Mouse (Mus musculus) forebrain, embryonic 16.5 days (tissue): ENCODE measurements around the gene Uvssa. TPM values are rescaled to one million over a fixed set of nuclear protein-coding genes. Genes with fewer than 3 reads are reported as not detected.

ENCODE experiments used
- ATAC-seq: fragments of 200-750 bp; cut with Nextera tagmentation; 2 replicates; pipeline ENCODE4 v1.8.0; 2017; ENCODE audit warnings: mild to moderate bottlenecking, moderate library complexity
- H3K27ac ChIP-seq: fragments of 300-500 bp; sonication (generic); 2 replicates; pipeline ENCODE4 v1.5.1; 2014; ENCODE audit warnings: low read length, control low read depth
- H3K27me3 ChIP-seq: fragments of 300-500 bp; sonication (generic); replicated peaks from 2 replicates; pipeline ENCODE4 v1.6.1; 2014; ENCODE audit warnings: low read length; ENCODE audit not compliant: control insufficient read depth, insufficient read depth
- H3K36me3 ChIP-seq: fragments of 300-500 bp; sonication (generic); 2 replicates; pipeline ENCODE4 v1.6.1; 2014; ENCODE audit not compliant: control insufficient read depth, insufficient read depth
- H3K4me1 ChIP-seq: fragments of 300-500 bp; sonication (generic); replicated peaks from 2 replicates; pipeline ENCODE4 v1.6.1; 2014; ENCODE audit warnings: low read length; ENCODE audit not compliant: control insufficient read depth, insufficient read depth
- H3K4me2 ChIP-seq: fragments of 300-500 bp; sonication (generic); 2 replicates; pipeline ENCODE4 v1.6.1; 2014; ENCODE audit warnings: mild to moderate bottlenecking, low read length, control low read depth
- H3K4me3 ChIP-seq: fragments of 300-500 bp; sonication (generic); replicated peaks from 2 replicates; pipeline ENCODE4 v1.5.1; 2014; ENCODE audit warnings: mild to moderate bottlenecking, low read length, control low read depth
- H3K9ac ChIP-seq: fragments of 300-500 bp; sonication (generic); replicated peaks from 2 replicates; pipeline ENCODE4 v1.6.1; 2014; ENCODE audit warnings: low read depth, low read length, control low read depth
- H3K9me3 ChIP-seq: fragments of 300-500 bp; sonication (generic); 2 replicates; pipeline ENCODE4 v1.6.1; 2016; ENCODE audit warnings: low read length; ENCODE audit not compliant: control insufficient read depth
- WGBS: fragments of 180-500 bp; shearing (Covaris S2); extraction: QIAGEN DNeasy Blood & Tissue Kit; methylation state at CpG from one replicate; pipeline ENCODE4 v1.1.7; 2014; 5-methylcytosine and 5-hydroxymethylcytosine counted together
- polyA plus RNA-seq: library from polyadenylated mRNA; unstranded; fragments of >200 nt; fragmentation: Nextera tagmentation; extraction: Ambion mirVana; gene quantifications from 2 replicates; pipeline ENCODE4 v1.2.1, GENCODE M21; 2015

Gene Uvssa
- polyA plus RNA-seq, 1 experiment from 2014 or later = 8.7 TPM

DNA sequence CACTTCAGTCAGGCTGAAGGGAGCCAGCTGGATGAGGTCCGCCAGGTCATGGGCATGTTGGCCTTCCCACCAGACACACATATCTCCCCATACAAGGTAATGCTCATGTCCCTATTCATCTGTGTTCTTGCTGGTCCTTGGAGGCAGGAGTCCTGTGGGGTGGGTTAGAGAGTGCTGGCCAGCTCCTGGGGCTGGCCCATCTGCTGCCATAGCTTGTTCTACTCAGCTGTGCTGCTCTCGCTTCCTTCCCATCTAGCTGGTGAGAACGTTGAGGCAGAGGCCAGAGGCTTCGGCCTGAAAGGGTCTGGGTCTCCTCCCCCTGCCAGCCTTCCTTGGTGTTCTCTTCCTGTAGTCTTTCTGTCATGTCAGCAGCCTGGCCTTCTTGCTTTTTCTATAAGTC lies 9.7 kb upstream of the Uvssa start:
- no peak overlapping the region for H3K9ac ChIP-seq
- H3K27ac ChIP-seq = no peak overlapping the region
- H3K27me3 ChIP-seq = no peaks in the 10 kb centered on the region
- no peaks in the 10 kb centered on the region for H3K4me1 ChIP-seq
- ATAC-seq = no peak
- no peaks in the 10 kb centered on the region for H3K9me3 ChIP-seq
- H3K36me3 ChIP-seq = peaks cover 42% of the 10 kb centered on the region
- no peak overlapping the region for H3K4me3 ChIP-seq
- H3K4me2 ChIP-seq = no peak overlapping the region
- 96% methylated on average over 4 of the region's 4 CpGs for WGBS

GRCm38 (mm10) chr5:33371137-33371536 lies 7.2 kb upstream of the Uvssa start:
- H3K36me3 ChIP-seq = peaks cover 34% of the 10 kb centered on the region
- no peak overlapping the region for H3K4me3 ChIP-seq
- H3K9ac ChIP-seq = no peak overlapping the region
- H3K27me3 ChIP-seq = no peaks in the 10 kb centered on the region
- H3K4me2 ChIP-seq = no peak overlapping the region
- H3K4me1 ChIP-seq = no peaks in the 10 kb centered on the region
- no peaks in the 10 kb centered on the region for H3K9me3 ChIP-seq
- H3K27ac ChIP-seq = no peak overlapping the region
- peak; percentile 20; the same call in 1 of the 2 replicates for ATAC-seq

GRCm38 (mm10) chr5:33371668-33372067 lies 6.7 kb upstream of the Uvssa start:
- no peak overlapping the region for H3K27ac ChIP-seq
- no peaks in the 10 kb centered on the region for H3K27me3 ChIP-seq
- no peak overlapping the region for H3K9ac ChIP-seq
- H3K36me3 ChIP-seq = peaks cover 34% of the 10 kb centered on the region
- 88% methylated on average over 4 of the region's 4 CpGs for WGBS
- H3K9me3 ChIP-seq = no peaks in the 10 kb centered on the region
- no peak overlapping the region for H3K4me3 ChIP-seq
- no peaks in the 10 kb centered on the region for H3K4me1 ChIP-seq
- ATAC-seq = no peak
- no peak overlapping the region for H3K4me2 ChIP-seq

DNA sequence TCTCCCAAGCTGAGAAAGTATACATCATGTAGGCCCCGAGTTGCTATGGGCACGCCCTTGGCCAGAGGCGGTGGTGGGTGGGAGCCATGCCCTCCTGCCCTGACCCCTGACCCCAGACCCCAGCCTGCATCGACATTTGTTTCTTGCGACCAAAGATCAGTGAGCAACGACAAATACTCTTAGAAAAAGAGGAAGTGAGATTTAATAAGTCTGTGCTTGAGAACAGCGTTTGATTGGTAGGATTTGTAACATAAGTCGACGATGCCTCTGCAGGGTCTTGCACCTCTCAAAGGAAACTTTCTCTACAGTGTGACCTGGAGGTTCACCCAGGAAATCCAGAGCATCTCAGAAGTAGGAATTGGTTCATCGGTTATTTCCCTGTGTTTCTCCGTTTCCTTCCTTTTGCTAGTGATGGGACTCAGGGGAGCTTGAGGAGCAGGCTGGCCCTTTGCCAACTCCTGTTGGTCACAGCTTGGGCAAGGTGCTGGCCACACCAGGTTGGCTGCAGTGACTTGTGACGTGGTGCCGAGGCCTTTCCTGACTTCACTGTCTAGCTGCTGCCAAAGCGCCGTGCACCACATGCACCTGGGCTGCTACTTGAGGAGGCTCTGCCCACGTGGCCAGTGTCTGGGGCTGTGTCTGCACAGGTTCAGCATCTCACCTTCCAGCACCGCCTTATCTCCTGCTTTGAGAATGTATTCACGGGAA lies 5.9 kb upstream of the Uvssa start:
- H3K27ac ChIP-seq = no peak overlapping the region
- peaks cover 34% of the 10 kb centered on the region for H3K36me3 ChIP-seq
- WGBS = 86% methylated on average over 18 of the region's 18 CpGs
- H3K9ac ChIP-seq = no peak overlapping the region
- H3K27me3 ChIP-seq = no peaks in the 10 kb centered on the region
- H3K4me1 ChIP-seq = peaks cover 3% of the 10 kb centered on the region; the same call in 1 of the 2 replicates
- no peaks in the 10 kb centered on the region for H3K9me3 ChIP-seq
- no peak overlapping the region for H3K4me3 ChIP-seq
- no peak overlapping the region for H3K4me2 ChIP-seq
- ATAC-seq = no peak

GRCm38 (mm10) chr5:33377176-33377575 lies 1.2 kb upstream of the Uvssa start:
- peaks cover 15% of the 10 kb centered on the region for H3K36me3 ChIP-seq
- H3K9ac ChIP-seq = no peak overlapping the region
- ATAC-seq = no peak
- WGBS = 63% methylated on average over 6 of the region's 6 CpGs
- no peak overlapping the region for H3K4me3 ChIP-seq
- H3K27ac ChIP-seq = no peak overlapping the region
- no peaks in the 10 kb centered on the region for H3K27me3 ChIP-seq
- H3K9me3 ChIP-seq = no peaks in the 10 kb centered on the region
- peak overlapping the region; percentile 87 for H3K4me2 ChIP-seq
- H3K4me1 ChIP-seq = peaks cover 14% of the 10 kb centered on the region

GRCm38 (mm10) chr5:33377801-33378301 lies 498 bp upstream of the Uvssa start:
- Histone ChIP-seq H3K27ac (peak overlapping the region; percentile 78), H3K4me1 (peaks cover 14% of the 10 kb centered on the region), H3K4me3 (peak overlapping the region; percentile 71), H3K36me3 (peaks cover 9% of the 10 kb centered on the region), H3K9ac (peak overlapping the region; percentile 69), H3K4me2 (peak overlapping the region; percentile 87), H3K9me3 (no peaks in the 10 kb centered on the region), H3K27me3 (no peaks in the 10 kb centered on the region)
- ATAC-seq = peak; percentile 43
- WGBS = under 1% methylated on average over 21 of the region's 21 CpGs

GRCm38 (mm10) chr5:33387550-33387949 lies 9.2 kb downstream of the Uvssa start:
- H3K27ac ChIP-seq = no peak overlapping the region
- no peak overlapping the region for H3K4me3 ChIP-seq
- H3K36me3 ChIP-seq = peaks cover 13% of the 10 kb centered on the region
- H3K4me1 ChIP-seq = no peaks in the 10 kb centered on the region
- no peaks in the 10 kb centered on the region for H3K9me3 ChIP-seq
- no peaks in the 10 kb centered on the region for H3K27me3 ChIP-seq
- no peak overlapping the region for H3K4me2 ChIP-seq
- no peak overlapping the region for H3K9ac ChIP-seq
- 83% methylated on average over 11 of the region's 11 CpGs for WGBS
- no peak for ATAC-seq

DNA sequence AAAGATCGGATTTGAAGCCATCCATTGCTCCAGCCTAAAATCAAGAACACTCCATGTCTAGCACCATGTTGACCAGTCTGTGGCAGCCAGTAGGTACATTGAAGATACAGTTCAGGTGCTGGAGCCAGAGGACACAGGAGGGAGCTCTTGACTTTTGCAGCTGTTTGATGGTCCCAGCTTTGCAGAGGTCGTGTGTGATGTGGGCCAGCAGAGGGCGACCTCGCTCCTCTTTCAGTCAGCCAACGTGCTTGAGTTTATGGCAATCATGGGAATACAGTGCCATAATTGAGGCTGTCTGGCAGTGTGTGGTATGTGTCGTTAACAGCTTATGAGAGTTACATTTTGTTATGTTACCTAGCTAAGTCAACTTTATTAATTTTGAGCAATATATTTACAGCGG lies 15.5 kb downstream of the Uvssa start:
- WGBS = 19% methylated on average over 7 of the region's 7 CpGs
- Histone ChIP-seq H3K27ac (no peak overlapping the region), H3K4me2 (no peak overlapping the region), H3K9me3 (no peaks in the 10 kb centered on the region), H3K27me3 (no peaks in the 10 kb centered on the region), H3K4me1 (no peaks in the 10 kb centered on the region), H3K36me3 (peaks cover 7% of the 10 kb centered on the region), H3K9ac (no peak overlapping the region), H3K4me3 (no peak overlapping the region)
- ATAC-seq = peak; percentile 86

DNA sequence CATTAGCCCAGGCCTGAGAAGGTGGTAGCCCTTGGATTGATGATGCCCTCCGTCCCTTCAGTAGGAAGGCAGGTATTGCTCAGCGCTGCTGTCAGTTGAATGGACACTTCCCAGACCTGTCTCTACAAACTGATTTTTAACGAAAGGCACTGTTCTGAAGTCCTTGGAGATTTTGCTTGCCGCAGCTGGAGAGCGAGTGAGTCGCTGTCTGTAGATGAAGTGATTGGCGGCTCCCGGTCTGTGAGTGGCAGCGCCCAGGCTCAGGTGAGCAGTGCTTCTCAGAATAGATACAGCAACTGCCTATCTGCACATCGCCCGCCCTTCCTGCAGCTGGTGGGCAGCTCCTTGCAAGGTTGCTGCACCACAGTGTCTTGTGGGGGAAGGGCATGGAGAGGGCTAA lies 17.3 kb downstream of the Uvssa start:
- H3K27ac ChIP-seq = no peak overlapping the region
- no peak overlapping the region for H3K4me2 ChIP-seq
- H3K27me3 ChIP-seq = no peaks in the 10 kb centered on the region
- no peak overlapping the region for H3K4me3 ChIP-seq
- H3K36me3 ChIP-seq = peaks cover 7% of the 10 kb centered on the region
- no peak for ATAC-seq
- 73% methylated on average over 11 of the region's 11 CpGs for WGBS
- no peak overlapping the region for H3K9ac ChIP-seq
- no peaks in the 10 kb centered on the region for H3K9me3 ChIP-seq
- no peaks in the 10 kb centered on the region for H3K4me1 ChIP-seq
